Mouse (Mus musculus): ENCODE results near the gene Gatd1.

GRCm38 (mm10) chr7:141442199-141442598, 28.3 kb upstream of the Gatd1 start:
- TF ChIP-seq CTCF (IDR thresholded peaks at IDR 0.05; ENCODE audit: extremely low read depth, insufficient read length, insufficient replicate concordance, low read depth, low read length), result no peak
- no peak for TF ChIP-seq POLR2A (IDR thresholded peaks at IDR 0.05; ENCODE audit: low read depth, low read length)
